Mouse (Mus musculus): Measurements from ENCODE around the gene 2310039H08Rik.

2310039H08Rik gene

GRCm38 (mm10) chr17:46817734-46818158, 45.3 kb downstream of the 2310039H08Rik start:
- TF ChIP-seq GATA4 (IDR thresholded peaks at IDR 0.05; ENCODE audit: insufficient replicate concordance, low read length) = no peak

- no peak for TF ChIP-seq GATA4 (IDR thresholded peaks at IDR 0.05; ENCODE audit: insufficient replicate concordance, low read length)
These were observed 48.2 kb downstream of the 2310039H08Rik start for GRCm38 (mm10) chr17:46820628-46821027.

All from liver, adult (tissue).